Mouse (Mus musculus) heart, embryonic 12.5 days (tissue): ENCODE measurements around the gene Gna15. TPM values are rescaled to one million over a fixed set of nuclear protein-coding genes. Genes with fewer than 3 reads are reported as not detected.
A peak's percentile ranks its signal among the peaks of the same experiment; 100 is the strongest.

Experiments used
- ATAC-seq: fragments of 200-750 bp; cut with Nextera tagmentation; 2 replicates; pipeline ENCODE4 v1.8.0; 2017; ENCODE audit warnings: moderate TSS enrichment, moderate library complexity; ENCODE audit not compliant: insufficient number of reproducible peaks, low FRiP score
- H3K27ac ChIP-seq: fragments of 300-500 bp; sonication (generic); 2 replicates; pipeline ENCODE4 v1.5.1; 2016; ENCODE audit warnings: mild to moderate bottlenecking, moderate library complexity; ENCODE audit not compliant: poor library complexity, severe bottlenecking
- H3K27me3 ChIP-seq: fragments of 300-500 bp; sonication (generic); replicated peaks from 2 replicates; pipeline ENCODE4 v1.6.1; 2016; ENCODE audit warnings: mild to moderate bottlenecking, moderate library complexity
- H3K36me3 ChIP-seq: fragments of 300-500 bp; sonication (generic); 2 replicates; pipeline ENCODE4 v1.6.1; 2016; ENCODE audit warnings: mild to moderate bottlenecking, moderate library complexity
- H3K4me1 ChIP-seq: fragments of 300-500 bp; sonication (generic); replicated peaks from 2 replicates; pipeline ENCODE4 v1.6.1; 2016; ENCODE audit warnings: mild to moderate bottlenecking
- H3K4me2 ChIP-seq: fragments of 300-500 bp; sonication (generic); 2 replicates; pipeline ENCODE4 v1.6.1; 2016; ENCODE audit warnings: mild to moderate bottlenecking, moderate library complexity
- H3K4me3 ChIP-seq: fragments of 300-500 bp; sonication (generic); 2 replicates; pipeline ENCODE4 v1.5.1; 2016; ENCODE audit warnings: mild to moderate bottlenecking
- H3K9ac ChIP-seq: fragments of 300-500 bp; sonication (generic); 2 replicates; pipeline ENCODE4 v1.6.1; 2016; ENCODE audit warnings: mild to moderate bottlenecking, moderate library complexity
- H3K9me3 ChIP-seq: fragments of 300-500 bp; sonication (generic); replicated peaks from 2 replicates; pipeline ENCODE4 v1.6.1; 2016; ENCODE audit warnings: mild to moderate bottlenecking, moderate library complexity
- WGBS: fragments of 180-500 bp; shearing (Covaris S2); methylation state at CpG from one replicate; pipeline ENCODE4 v1.1.7; 2016; 5-methylcytosine and 5-hydroxymethylcytosine counted together
- polyA plus RNA-seq: library from polyadenylated mRNA; unstranded; fragments of >200 nt; fragmentation: Nextera tagmentation; extraction: Ambion mirVana; gene quantifications from 2 replicates; pipeline ENCODE4 v1.2.1, GENCODE M21; 2016

The Gna15 gene
- polyA plus RNA-seq, 1 experiment from 2014 or later, result 1.9 TPM

- ATAC-seq, result no peak
- 45% methylated on average over 10 of the region's 10 CpGs for WGBS
- no peaks in the 10 kb centered on the region for H3K9me3 ChIP-seq
- no peak overlapping the region for H3K4me3 ChIP-seq
- peak overlapping the region; percentile 22 for H3K27ac ChIP-seq
- peak overlapping the region; percentile 99 for H3K4me2 ChIP-seq
- H3K27me3 ChIP-seq, result no peaks in the 10 kb centered on the region
- H3K9ac ChIP-seq, result peak overlapping the region; percentile 63
- peaks cover 49% of the 10 kb centered on the region for H3K4me1 ChIP-seq
- H3K36me3 ChIP-seq, result peaks cover 21% of the 10 kb centered on the region
Measured at GRCm38 (mm10) chr10:81541803-81542202, 17.8 kb upstream of the Gna15 start.

GRCm38 (mm10) chr10:81541363-81541762 lies 17.3 kb upstream of the Gna15 start:
- Histone ChIP-seq H3K4me3 (no peak overlapping the region), H3K9me3 (no peaks in the 10 kb centered on the region), H3K4me1 (peaks cover 44% of the 10 kb centered on the region), H3K36me3 (peaks cover 21% of the 10 kb centered on the region), H3K4me2 (peak overlapping the region; percentile 99), H3K27me3 (no peaks in the 10 kb centered on the region), H3K9ac (peak overlapping the region; percentile 63), H3K27ac (peak overlapping the region; percentile 22; the same call in 1 of the 2 replicates)
- 76% methylated on average over 5 of the region's 5 CpGs for WGBS
- ATAC-seq, result no peak

GRCm38 (mm10) chr10:81538321-81539048 lies 14.5 kb upstream of the Gna15 start:
- Histone ChIP-seq H3K27me3 (no peaks in the 10 kb centered on the region), H3K4me1 (peaks cover 43% of the 10 kb centered on the region), H3K4me3 (no peak overlapping the region), H3K9me3 (no peaks in the 10 kb centered on the region), H3K27ac (no peak overlapping the region), H3K9ac (no peak overlapping the region), H3K36me3 (peaks cover 40% of the 10 kb centered on the region), H3K4me2 (no peak overlapping the region)
- WGBS, result 72% methylated on average over 3 of the region's 3 CpGs
- ATAC-seq, result no peak

- no peaks in the 10 kb centered on the region for H3K9me3 ChIP-seq
- 94% methylated on average over 2 of the region's 2 CpGs for WGBS
- H3K27me3 ChIP-seq, result no peaks in the 10 kb centered on the region
- no peak overlapping the region for H3K4me2 ChIP-seq
- peaks cover 38% of the 10 kb centered on the region for H3K4me1 ChIP-seq
- no peak for ATAC-seq
- H3K27ac ChIP-seq, result no peak overlapping the region
- H3K9ac ChIP-seq, result no peak overlapping the region
- no peak overlapping the region for H3K4me3 ChIP-seq
- peaks cover 50% of the 10 kb centered on the region for H3K36me3 ChIP-seq
Measured at GRCm38 (mm10) chr10:81537429-81537828, 13.4 kb upstream of the Gna15 start.

DNA sequence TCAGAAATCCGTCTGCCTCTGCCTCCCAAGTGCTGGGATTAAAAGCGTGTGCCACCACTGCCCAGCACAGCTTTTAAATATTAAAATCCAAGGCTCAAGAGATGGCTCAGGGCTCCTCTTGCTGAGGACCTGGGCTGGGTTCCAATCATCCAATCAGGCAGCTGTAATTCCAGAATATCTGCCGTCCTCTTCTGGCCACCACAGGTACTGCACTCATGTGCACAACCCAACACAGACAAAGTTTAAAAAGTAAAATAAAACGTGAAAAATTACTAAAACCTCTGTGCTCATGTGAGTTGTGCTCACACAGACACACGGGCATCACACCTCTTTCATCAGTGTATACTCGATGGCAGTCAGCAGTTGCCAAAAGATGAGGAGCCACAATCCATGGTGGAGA lies 12.7 kb upstream of the Gna15 start:
- peaks cover 56% of the 10 kb centered on the region for H3K36me3 ChIP-seq
- 71% methylated on average over 6 of the region's 6 CpGs for WGBS
- no peak for ATAC-seq

GRCm38 (mm10) chr10:81534826-81535225 lies 10.8 kb upstream of the Gna15 start:
- no peak overlapping the region for H3K9ac ChIP-seq
- no peaks in the 10 kb centered on the region for H3K9me3 ChIP-seq
- H3K4me3 ChIP-seq, result no peak overlapping the region
- no peak overlapping the region for H3K27ac ChIP-seq
- peaks cover 22% of the 10 kb centered on the region for H3K4me1 ChIP-seq
- no peak overlapping the region for H3K4me2 ChIP-seq
- H3K27me3 ChIP-seq, result no peaks in the 10 kb centered on the region
- WGBS, result 64% methylated on average over 16 of the region's 16 CpGs
- no peak for ATAC-seq
- peaks cover 68% of the 10 kb centered on the region for H3K36me3 ChIP-seq

More for the DNA sequence above, 12.7 kb upstream of the Gna15 start:
- no peak overlapping the region for H3K4me3 ChIP-seq
- H3K9ac ChIP-seq, result no peak overlapping the region
- no peaks in the 10 kb centered on the region for H3K27me3 ChIP-seq
- no peak overlapping the region for H3K27ac ChIP-seq
- peaks cover 31% of the 10 kb centered on the region for H3K4me1 ChIP-seq
- H3K4me2 ChIP-seq, result no peak overlapping the region
- H3K9me3 ChIP-seq, result no peaks in the 10 kb centered on the region

- H3K9ac ChIP-seq, result no peak overlapping the region
- H3K36me3 ChIP-seq, result peaks cover 31% of the 10 kb centered on the region
- 14% methylated on average over 14 of the region's 14 CpGs for WGBS
- H3K9me3 ChIP-seq, result no peaks in the 10 kb centered on the region
- no peak; the same call in 1 of the 2 replicates for ATAC-seq
- no peak overlapping the region for H3K4me3 ChIP-seq
- no peak overlapping the region for H3K27ac ChIP-seq
- H3K4me1 ChIP-seq, result peaks cover 20% of the 10 kb centered on the region
- H3K27me3 ChIP-seq, result no peaks in the 10 kb centered on the region
- no peak overlapping the region for H3K4me2 ChIP-seq
Measured at GRCm38 (mm10) chr10:81526779-81527178, 2.8 kb upstream of the Gna15 start.

GRCm38 (mm10) chr10:81525017-81525694 lies 1.1 kb upstream of the Gna15 start:
- H3K4me2 ChIP-seq, result no peak overlapping the region
- ATAC-seq, result 0 out of 2 replicates have a peak, but pooled peaks have one; percentile 31
- WGBS, result 36% methylated on average over 13 of the region's 13 CpGs
- H3K4me1 ChIP-seq, result peaks cover 20% of the 10 kb centered on the region
- peak overlapping the region; percentile 47 for H3K9ac ChIP-seq
- H3K27me3 ChIP-seq, result no peaks in the 10 kb centered on the region
- peaks cover 15% of the 10 kb centered on the region for H3K36me3 ChIP-seq
- no peaks in the 10 kb centered on the region for H3K9me3 ChIP-seq
- 0 out of 2 replicates have a peak overlapping the region, but pooled peaks have one; percentile 59 for H3K27ac ChIP-seq
- H3K4me3 ChIP-seq, result no peak overlapping the region

GRCm38 (mm10) chr10:81523570-81523969 lies 455 bp downstream of the Gna15 start:
- H3K9ac ChIP-seq, result peak overlapping the region; percentile 54

GRCm38 (mm10) chr10:81523142-81523541 lies 883 bp downstream of the Gna15 start:
- ATAC-seq, result no peak
- Histone ChIP-seq H3K36me3 (no peaks in the 10 kb centered on the region), H3K27me3 (no peaks in the 10 kb centered on the region), H3K4me1 (peaks cover 20% of the 10 kb centered on the region), H3K9me3 (no peaks in the 10 kb centered on the region), H3K4me3 (peak overlapping the region; percentile 28; the same call in 1 of the 2 replicates), H3K4me2 (peak overlapping the region; percentile 58), H3K27ac (no peak overlapping the region), H3K9ac (no peak overlapping the region; the same call in 1 of the 2 replicates)
- WGBS, result 62% methylated on average over 6 of the region's 6 CpGs

More at GRCm38 (mm10) chr10:81523570-81523969, 455 bp downstream of the Gna15 start:
- Histone ChIP-seq H3K4me1 (peaks cover 20% of the 10 kb centered on the region), H3K4me3 (peak overlapping the region; percentile 28), H3K27me3 (no peaks in the 10 kb centered on the region), H3K9me3 (no peaks in the 10 kb centered on the region), H3K36me3 (no peaks in the 10 kb centered on the region), H3K4me2 (peak overlapping the region; percentile 58), H3K27ac (peak overlapping the region; percentile 59)
- 9% methylated on average over 19 of the region's 19 CpGs for WGBS
- no peak for ATAC-seq

DNA sequence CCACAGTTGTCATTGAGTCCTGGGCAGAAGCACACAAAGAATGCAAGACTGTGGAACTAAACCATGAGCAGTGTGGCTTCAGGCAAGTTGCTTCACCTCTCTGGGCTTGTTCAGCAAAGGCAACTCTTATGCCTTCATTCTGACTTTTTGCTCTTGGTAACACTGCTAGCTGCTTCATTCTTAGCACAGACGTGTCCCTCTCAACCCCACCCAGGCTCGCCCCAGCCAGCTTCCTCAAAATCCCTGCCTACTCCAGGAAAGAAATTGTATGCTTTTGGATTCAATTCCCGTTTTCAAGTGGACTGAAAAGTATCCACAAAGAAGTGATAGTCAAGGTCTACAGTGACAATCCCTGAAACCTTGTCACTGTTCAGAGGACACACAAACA lies 4.1 kb downstream of the Gna15 start:
- Histone ChIP-seq H3K4me1 (peaks cover 15% of the 10 kb centered on the region), H3K36me3 (no peaks in the 10 kb centered on the region), H3K4me3 (no peak overlapping the region), H3K27ac (no peak overlapping the region), H3K9me3 (no peaks in the 10 kb centered on the region), H3K4me2 (no peak overlapping the region), H3K27me3 (no peaks in the 10 kb centered on the region), H3K9ac (no peak overlapping the region)
- no peak for ATAC-seq
- 60% methylated on average over 3 of the region's 3 CpGs for WGBS
